Mouse (Mus musculus) stomach, postnatal 0 days (tissue): ENCODE results near the gene Dgkg. TPM values are rescaled to one million over a fixed set of nuclear protein-coding genes. Genes with fewer than 3 reads are reported as not detected.

Experiments used
- ATAC-seq: fragments of 200-750 bp; cut with Nextera tagmentation; 2 replicates; pipeline ENCODE4 v1.8.0; 2017; ENCODE audit not compliant: low FRiP score, low TSS enrichment
- DNase-seq: peaks from one replicate; pipeline ENCODE4 v3.0.0-alpha.2; 2016; ENCODE audit warnings: low spot score
- H3K27ac ChIP-seq: fragments of 300-500 bp; sonication (generic); replicated peaks from 2 replicates; pipeline ENCODE4 v1.5.1; 2014; ENCODE audit warnings: mild to moderate bottlenecking, control low read depth
- H3K27me3 ChIP-seq: fragments of 300-500 bp; sonication (generic); 2 replicates; pipeline ENCODE4 v1.6.1; 2014; ENCODE audit warnings: low read length; ENCODE audit not compliant: control insufficient read depth, insufficient read depth
- H3K36me3 ChIP-seq: fragments of 300-500 bp; sonication (generic); 2 replicates; pipeline ENCODE4 v1.6.1; 2014; ENCODE audit warnings: low read length, mixed read lengths; ENCODE audit not compliant: control insufficient read depth, insufficient read depth
- H3K4me1 ChIP-seq: fragments of 300-500 bp; sonication (generic); replicated peaks from 2 replicates; pipeline ENCODE4 v1.6.1; 2014; ENCODE audit warnings: antibody characterized with exemption; ENCODE audit not compliant: control insufficient read depth, insufficient read depth
- H3K4me2 ChIP-seq: fragments of 300-500 bp; sonication (generic); replicated peaks from 2 replicates; pipeline ENCODE4 v1.6.1; 2014; ENCODE audit warnings: low read depth, mild to moderate bottlenecking, control low read depth, moderate library complexity
- H3K4me3 ChIP-seq: fragments of 300-500 bp; sonication (generic); 2 replicates; pipeline ENCODE4 v1.5.1; 2014; ENCODE audit warnings: low read depth, low read length, control low read depth
- H3K9ac ChIP-seq: fragments of 300-500 bp; sonication (generic); 2 replicates; pipeline ENCODE4 v1.6.1; 2014; ENCODE audit warnings: mild to moderate bottlenecking, low read length, control low read depth, mixed read lengths
- H3K9me3 ChIP-seq: fragments of 300-500 bp; sonication (generic); 2 replicates; pipeline ENCODE4 v1.6.1; 2016; ENCODE audit warnings: low read length; ENCODE audit not compliant: control insufficient read depth
- CTCF ChIP-seq: IDR thresholded peaks from 2 replicates; pipeline ENCODE4 v1.5.1; 2016; ENCODE audit warnings: antibody characterized with exemption, low read depth, mild to moderate bottlenecking, moderate library complexity
- EP300 ChIP-seq: optimal IDR thresholded peaks from 2 replicates; pipeline ENCODE3; 2016; ENCODE audit warnings: antibody characterized with exemption
- WGBS: fragments of 180-500 bp; shearing (Covaris S2); extraction: QIAGEN DNeasy Blood & Tissue Kit; methylation state at CpG from one replicate; pipeline ENCODE4 v1.1.7; 2014; 5-methylcytosine and 5-hydroxymethylcytosine counted together
- polyA plus RNA-seq: library from polyadenylated mRNA; unstranded; fragments of >200 nt; fragmentation: Nextera tagmentation; extraction: Ambion mirVana; gene quantifications from 2 replicates; pipeline ENCODE4 v1.2.1, GENCODE M21; 2015

Dgkg gene
- polyA plus RNA-seq, 1 experiment from 2014 or later = 0.36 TPM

DNA sequence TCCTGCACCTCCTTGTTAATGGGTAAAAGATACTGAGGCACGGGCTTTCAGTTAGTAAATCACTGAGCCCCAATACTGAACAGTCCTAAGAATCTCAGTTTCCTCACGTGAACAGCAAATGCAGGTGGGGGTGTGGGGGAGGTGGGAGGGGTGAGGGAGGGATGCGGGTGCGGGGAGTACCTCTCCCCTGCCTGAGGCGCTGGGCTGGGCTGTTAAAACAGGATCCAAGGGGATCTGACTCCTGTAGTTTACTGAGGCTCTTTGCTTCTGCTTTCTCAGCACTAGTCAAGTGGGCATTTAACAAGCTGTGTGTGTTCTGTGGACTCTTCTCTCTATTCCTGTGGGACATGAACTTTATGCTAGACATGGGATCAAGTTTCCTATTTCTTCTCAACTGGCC, 141.5 kb downstream of the Dgkg start:
- no peak overlapping the region for H3K27ac ChIP-seq
- no peaks in the 10 kb centered on the region for H3K36me3 ChIP-seq
- WGBS = 46% methylated on average over 5 of the region's 5 CpGs
- no peaks in the 10 kb centered on the region for H3K9me3 ChIP-seq
- H3K27me3 ChIP-seq = no peaks in the 10 kb centered on the region
- H3K4me2 ChIP-seq = no peak overlapping the region
- H3K4me3 ChIP-seq = no peak overlapping the region
- peaks cover 10% of the 10 kb centered on the region for H3K4me1 ChIP-seq
- no peak for TF ChIP-seq CTCF
- TF ChIP-seq EP300 = no peak
- H3K9ac ChIP-seq = no peak overlapping the region
- DNase-seq = no peak
- ATAC-seq = no peak

GRCm38 (mm10) chr16:22510861-22511637, 146.0 kb downstream of the Dgkg start:
- no peak overlapping the region for H3K27ac ChIP-seq

GRCm38 (mm10) chr16:22508936-22509563, 148.0 kb downstream of the Dgkg start:
- Histone ChIP-seq H3K36me3 (no peaks in the 10 kb centered on the region), H3K9me3 (no peaks in the 10 kb centered on the region), H3K4me3 (no peak overlapping the region), H3K9ac (no peak overlapping the region), H3K27ac (no peak overlapping the region), H3K4me2 (no peak overlapping the region), H3K4me1 (peaks cover 3% of the 10 kb centered on the region; the same call in 1 of the 2 replicates), H3K27me3 (no peaks in the 10 kb centered on the region)
- no peak for ATAC-seq
- TF ChIP-seq EP300 (no peak), CTCF (no peak)
- DNase-seq = no peak
- WGBS = 75% methylated on average over 5 of the region's 5 CpGs

More at GRCm38 (mm10) chr16:22510861-22511637, 146.0 kb downstream of the Dgkg start:
- ATAC-seq (no peak), DNase-seq (no peak)
- H3K9ac ChIP-seq = no peak overlapping the region
- no peaks in the 10 kb centered on the region for H3K27me3 ChIP-seq
- H3K9me3 ChIP-seq = no peaks in the 10 kb centered on the region
- WGBS = 42% methylated on average over 9 of the region's 9 CpGs
- TF ChIP-seq CTCF (no peak), EP300 (no peak)
- no peak overlapping the region for H3K4me2 ChIP-seq
- no peak overlapping the region for H3K4me3 ChIP-seq
- no peaks in the 10 kb centered on the region for H3K4me1 ChIP-seq
- no peaks in the 10 kb centered on the region for H3K36me3 ChIP-seq

DNA sequence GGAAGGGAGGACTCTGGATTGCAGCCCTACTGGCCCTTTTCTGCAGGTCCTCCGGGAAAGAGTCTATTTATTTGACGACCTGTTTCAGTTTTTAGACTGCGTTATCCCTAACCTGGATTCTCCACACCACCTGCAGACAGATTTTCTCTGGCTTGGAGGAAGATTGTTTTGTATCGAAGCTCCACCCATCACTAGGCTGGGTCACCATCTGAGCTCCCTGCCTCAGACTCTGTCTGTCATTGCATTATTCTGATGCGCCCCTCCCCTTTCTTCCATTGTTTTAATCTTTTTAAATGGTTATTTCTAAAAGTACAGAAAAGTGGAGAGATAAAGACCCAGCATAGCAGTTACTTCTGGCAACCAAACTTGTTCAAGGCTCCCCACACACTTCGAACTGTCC, 151.4 kb downstream of the Dgkg start:
- no peak for TF ChIP-seq EP300
- no peak for TF ChIP-seq CTCF
- ATAC-seq = no peak
- Histone ChIP-seq H3K36me3 (no peaks in the 10 kb centered on the region), H3K27ac (no peak overlapping the region), H3K4me2 (no peak overlapping the region), H3K4me3 (no peak overlapping the region), H3K4me1 (peaks cover 3% of the 10 kb centered on the region; the same call in 1 of the 2 replicates), H3K9me3 (no peaks in the 10 kb centered on the region), H3K27me3 (no peaks in the 10 kb centered on the region), H3K9ac (no peak overlapping the region)
- DNase-seq = no peak
- 70% methylated on average over 6 of the region's 6 CpGs for WGBS

- H3K27me3 ChIP-seq = no peaks in the 10 kb centered on the region
- 28% methylated on average over 8 of the region's 8 CpGs for WGBS
- H3K27ac ChIP-seq = no peak overlapping the region
These were observed 152.2 kb downstream of the Dgkg start for GRCm38 (mm10) chr16:22504851-22505250.

DNA sequence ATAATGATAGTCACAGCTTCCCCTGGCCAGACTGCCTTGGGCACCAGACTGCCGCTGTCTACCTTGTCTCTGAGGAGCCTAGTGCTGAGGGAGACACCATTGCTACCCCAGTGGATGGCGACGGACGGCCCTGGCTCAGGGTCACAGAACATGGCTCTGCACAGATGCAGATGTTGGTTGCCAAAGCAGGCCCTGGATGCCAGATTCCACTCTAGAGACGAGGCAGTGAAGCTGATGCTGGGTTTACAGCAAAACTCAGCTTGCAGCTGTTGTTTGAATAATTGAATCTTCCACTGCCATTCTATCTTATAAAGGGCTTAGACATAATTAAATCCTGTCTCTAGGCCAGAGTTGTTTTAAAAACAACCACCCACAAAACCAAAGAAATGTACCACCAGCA, 153.0 kb downstream of the Dgkg start:
- WGBS = 67% methylated on average over 5 of the region's 5 CpGs

More at GRCm38 (mm10) chr16:22504851-22505250, 152.2 kb downstream of the Dgkg start:
- no peak for TF ChIP-seq EP300
- TF ChIP-seq CTCF = no peak
- Histone ChIP-seq H3K36me3 (no peaks in the 10 kb centered on the region), H3K4me1 (peaks cover 3% of the 10 kb centered on the region; the same call in 1 of the 2 replicates), H3K9me3 (no peaks in the 10 kb centered on the region), H3K4me2 (no peak overlapping the region), H3K4me3 (no peak overlapping the region), H3K9ac (no peak overlapping the region)
- ATAC-seq (peak; percentile 70), DNase-seq (peak; percentile 50)

More for the DNA sequence above, 153.0 kb downstream of the Dgkg start:
- TF ChIP-seq CTCF = no peak
- TF ChIP-seq EP300 = no peak
- no peak overlapping the region for H3K4me2 ChIP-seq
- H3K9ac ChIP-seq = no peak overlapping the region
- peaks cover 3% of the 10 kb centered on the region; the same call in 1 of the 2 replicates for H3K4me1 ChIP-seq
- no peak overlapping the region for H3K27ac ChIP-seq
- no peaks in the 10 kb centered on the region for H3K27me3 ChIP-seq
- ATAC-seq (no peak), DNase-seq (no peak)
- no peak overlapping the region for H3K4me3 ChIP-seq
- H3K9me3 ChIP-seq = no peaks in the 10 kb centered on the region
- no peaks in the 10 kb centered on the region for H3K36me3 ChIP-seq
